Mouse (Mus musculus): ENCODE measurements at regions not wholly inside any gene's neighbourhood (a gene's known extent, or its start where the extent isn't known, plus 50 kb on each side); places are given as distances from the start of the nearest gene placed in this dataset.

- ChIA-PET CTCF (interaction anchor here (1.5 kb wide), 1 partner anchor 9 kb away, joined by 6 read pairs; no protein-coding TSS in a partner anchor), POLR2A (no interaction called here)
- TF ChIP-seq CTCF (IDR thresholded peaks at IDR 0.05): no peak
- ATAC-seq (no peak), DNase-seq (ENCODE audit: low read depth, low spot score) (no peak)
- no peaks in the 10 kb centered on the region for H3K27me3 ChIP-seq
- in situ Hi-C loops (cut with MboI; ENCODE audit: low pct_unique_long_range_greater_than_20kb): no loop called here
Observed at GRCm38 (mm10) chr13:70464996-70465395, 172.4 kb downstream of the Ice1 start.

- DNase-seq (ENCODE audit: low read depth, low spot score) (no peak), ATAC-seq (no peak)
- ChIA-PET POLR2A (no interaction called here), CTCF (interaction anchor here (1.7 to 2.1 kb wide), 2 partner anchors 10 to 16 kb away, joined by 6 read pairs; no protein-coding TSS in a partner anchor)
- no peaks in the 10 kb centered on the region for H3K27me3 ChIP-seq
- in situ Hi-C loops (cut with MboI; ENCODE audit: low pct_unique_long_range_greater_than_20kb): no loop called here
- no peak for TF ChIP-seq CTCF (IDR thresholded peaks at IDR 0.05)
Observed at GRCm38 (mm10) chr13:70474746-70475145, 162.7 kb downstream of the Ice1 start.

- in situ Hi-C loops (cut with MboI; ENCODE audit: low pct_unique_long_range_greater_than_20kb): no loop called here
- ATAC-seq (no peak), DNase-seq (ENCODE audit: low read depth, low spot score) (no peak)
- CTCF ChIA-PET: interaction anchor here (2.1 kb wide), 1 partner anchor 17 kb away, joined by 6 read pairs; no protein-coding TSS in a partner anchor
- no peaks in the 10 kb centered on the region for H3K27me3 ChIP-seq
- no peak for TF ChIP-seq CTCF (IDR thresholded peaks at IDR 0.05)
- POLR2A ChIA-PET: no interaction called here
Observed at GRCm38 (mm10) chr13:70475366-70475765, 162.1 kb downstream of the Ice1 start.

GRCm38 (mm10) chr13:70499302-70499701 lies 138.1 kb downstream of the Ice1 start:
- H3K27me3 ChIP-seq: no peaks in the 10 kb centered on the region
- ATAC-seq: peak; percentile 60
- in situ Hi-C loops (cut with MboI; ENCODE audit: low pct_unique_long_range_greater_than_20kb): no loop called here
- ChIA-PET CTCF (interaction anchor here (1.1 to 1.8 kb wide), 5 partner anchors 10 to 46 kb away, joined by 3 to 6 read pairs (median 4); no protein-coding TSS in a partner anchor), POLR2A (no interaction called here)
- DNase-seq (ENCODE audit: low read depth, low spot score): peak; percentile 57
- TF ChIP-seq CTCF (IDR thresholded peaks at IDR 0.05): no peak
